Mouse (Mus musculus) thymus, adult 2 months (tissue): ENCODE data around the gene Wscd2. TPM values are rescaled to one million over a fixed set of nuclear protein-coding genes. Genes with fewer than 3 reads are reported as not detected.
A peak's percentile ranks its signal among the peaks of the same experiment; 100 is the strongest.

Experiments used
- DNase-seq: peaks from one replicate; pipeline ENCODE4 v3.0.0; 2021
- H3K27ac ChIP-seq: fragments of 200-500 bp; 2 replicates; pipeline ENCODE4 v1.5.1; 2012; ENCODE audit warnings: low read length, control low read depth; ENCODE audit not compliant: control insufficient read depth, insufficient read depth
- H3K27me3 ChIP-seq: fragments of 200-500 bp; 2 replicates; pipeline ENCODE4 v1.6.1; 2012; ENCODE audit warnings: mild to moderate bottlenecking, low read length, moderate library complexity, mixed read lengths; ENCODE audit not compliant: control insufficient read depth, insufficient read depth
- H3K36me3 ChIP-seq: fragments of 200-500 bp; 2 replicates; pipeline ENCODE4 v1.6.1; 2012; ENCODE audit warnings: mild to moderate bottlenecking, low read length, moderate library complexity; ENCODE audit not compliant: control insufficient read depth, insufficient read depth
- H3K4me1 ChIP-seq: fragments of 200-500 bp; replicated peaks from 2 replicates; pipeline ENCODE4 v1.6.1; 2012; ENCODE audit warnings: low read length; ENCODE audit not compliant: control insufficient read depth, insufficient read depth
- H3K4me3 ChIP-seq: fragments of 200-500 bp; 2 replicates; pipeline ENCODE4 v1.5.1; 2012; ENCODE audit warnings: mild to moderate bottlenecking, low read length, control low read depth, moderate library complexity; ENCODE audit not compliant: control insufficient read depth, insufficient read depth
- CTCF ChIP-seq: fragments of 200-500 bp; IDR thresholded peaks from 2 replicates; pipeline ENCODE4 v1.5.1; 2012; ENCODE audit warnings: mild to moderate bottlenecking, control low read depth, low read length, moderate library complexity, borderline replicate concordance; ENCODE audit not compliant: control insufficient read depth, poor library complexity, insufficient read depth; ENCODE audit errors: extremely low read depth
- POLR2A ChIP-seq: fragments of 200-500 bp; IDR thresholded peaks from 2 replicates; pipeline ENCODE4 v1.6.1; 2012; ENCODE audit warnings: mild to moderate bottlenecking, low read length, control low read depth, moderate library complexity; ENCODE audit not compliant: control insufficient read depth, poor library complexity, insufficient read depth; ENCODE audit errors: extremely low read depth
- WGBS: fragments of 180-500 bp; shearing (Covaris S2); methylation state at CpG from one replicate; pipeline ENCODE4 v1.1.7; 2018; 5-methylcytosine and 5-hydroxymethylcytosine counted together
- polyA plus RNA-seq: library from polyadenylated mRNA; depleted of rRNA; stranded (reverse); fragments of >200 nt; gene quantifications from 2 replicates; pipeline ENCODE4 v1.2.3, GENCODE M21; 2012

Wscd2 gene
- polyA plus RNA-seq, 1 experiment: 1.2 TPM

GRCm38 (mm10) chr5:113565858-113566257 is 75.7 kb downstream of the Wscd2 start:
- Histone ChIP-seq H3K4me1 (no peaks in the 10 kb centered on the region), H3K27ac (no peak overlapping the region), H3K27me3 (no peaks in the 10 kb centered on the region), H3K36me3 (no peaks in the 10 kb centered on the region), H3K4me3 (no peak overlapping the region)
- 82% methylated on average over 12 of the region's 12 CpGs for WGBS
- no peak for DNase-seq
- no peak for TF ChIP-seq POLR2A
- TF ChIP-seq CTCF: no peak

- TF ChIP-seq POLR2A: no peak
- TF ChIP-seq CTCF: no peak
- H3K36me3 ChIP-seq: no peaks in the 10 kb centered on the region
- H3K4me1 ChIP-seq: no peaks in the 10 kb centered on the region
- no peak overlapping the region for H3K4me3 ChIP-seq
- no peaks in the 10 kb centered on the region for H3K27me3 ChIP-seq
- no peak overlapping the region for H3K27ac ChIP-seq
- WGBS: 67% methylated on average over 7 of the region's 7 CpGs
- DNase-seq: no peak
These were observed 80.1 kb downstream of the Wscd2 start for GRCm38 (mm10) chr5:113570056-113570717.

GRCm38 (mm10) chr5:113577555-113577954 is 87.4 kb downstream of the Wscd2 start:
- no peak overlapping the region for H3K4me3 ChIP-seq

GRCm38 (mm10) chr5:113578428-113578827 is 88.3 kb downstream of the Wscd2 start:
- TF ChIP-seq POLR2A (no peak), CTCF (no peak)
- no peak for DNase-seq
- no peak overlapping the region for H3K4me3 ChIP-seq
- H3K36me3 ChIP-seq: no peaks in the 10 kb centered on the region
- no peaks in the 10 kb centered on the region for H3K27me3 ChIP-seq
- no peak overlapping the region for H3K27ac ChIP-seq
- H3K4me1 ChIP-seq: no peaks in the 10 kb centered on the region
- WGBS: 88% methylated on average over 6 of the region's 6 CpGs

More at GRCm38 (mm10) chr5:113577555-113577954, 87.4 kb downstream of the Wscd2 start:
- TF ChIP-seq CTCF (no peak), POLR2A (no peak)
- no peaks in the 10 kb centered on the region for H3K27me3 ChIP-seq
- no peaks in the 10 kb centered on the region for H3K36me3 ChIP-seq
- no peaks in the 10 kb centered on the region for H3K4me1 ChIP-seq
- H3K27ac ChIP-seq: no peak overlapping the region
- no peak for DNase-seq
- WGBS: 84% methylated on average over 7 of the region's 7 CpGs

- TF ChIP-seq CTCF: no peak
- TF ChIP-seq POLR2A: no peak
- WGBS: 77% methylated on average over 4 of the region's 4 CpGs
These were observed 89.0 kb downstream of the Wscd2 start for GRCm38 (mm10) chr5:113579128-113579527.

GRCm38 (mm10) chr5:113580248-113580647 is 90.1 kb downstream of the Wscd2 start:
- TF ChIP-seq CTCF: peak; percentile 56; the same call in 1 of the 2 replicates
- no peak for TF ChIP-seq POLR2A

More at GRCm38 (mm10) chr5:113579128-113579527, 89.0 kb downstream of the Wscd2 start:
- no peaks in the 10 kb centered on the region for H3K36me3 ChIP-seq
- H3K4me3 ChIP-seq: no peak overlapping the region
- no peak overlapping the region for H3K27ac ChIP-seq
- H3K27me3 ChIP-seq: no peaks in the 10 kb centered on the region
- no peaks in the 10 kb centered on the region for H3K4me1 ChIP-seq
- DNase-seq: no peak

More at GRCm38 (mm10) chr5:113580248-113580647, 90.1 kb downstream of the Wscd2 start:
- Histone ChIP-seq H3K36me3 (no peaks in the 10 kb centered on the region), H3K27ac (no peak overlapping the region), H3K27me3 (no peaks in the 10 kb centered on the region), H3K4me1 (no peaks in the 10 kb centered on the region), H3K4me3 (no peak overlapping the region)
- WGBS: 67% methylated on average over 8 of the region's 8 CpGs
- peak; percentile 16 for DNase-seq
